Mouse (Mus musculus) midbrain, embryonic 14.5 days (tissue): Measurements from ENCODE around the gene BC049352. TPM values are rescaled to one million over a fixed set of nuclear protein-coding genes. Genes with fewer than 3 reads are reported as not detected.

Experiments used
- ATAC-seq: fragments of 200-750 bp; cut with Nextera tagmentation; 2 replicates; pipeline ENCODE4 v1.8.0; 2017; ENCODE audit warnings: moderate number of reproducible peaks, moderate library complexity; ENCODE audit not compliant: low FRiP score, low TSS enrichment
- DNase-seq: peaks from one replicate; pipeline ENCODE4 v3.0.0-alpha.2; 2015
- H3K27ac ChIP-seq: fragments of 300-500 bp; sonication (generic); replicated peaks from 2 replicates; pipeline ENCODE4 v1.5.1; 2014; ENCODE audit warnings: mild to moderate bottlenecking, low read depth, low read length, moderate library complexity
- H3K27me3 ChIP-seq: fragments of 300-500 bp; sonication (generic); 2 replicates; pipeline ENCODE4 v1.6.1; 2014; ENCODE audit warnings: low read length, control low read depth, mixed read lengths; ENCODE audit not compliant: control insufficient read depth, insufficient read depth
- H3K36me3 ChIP-seq: fragments of 300-500 bp; sonication (generic); 2 replicates; pipeline ENCODE4 v1.6.1; 2014; ENCODE audit warnings: low read length, control low read depth; ENCODE audit not compliant: control insufficient read depth, insufficient read depth
- H3K4me1 ChIP-seq: fragments of 300-500 bp; sonication (generic); 2 replicates; pipeline ENCODE4 v1.6.1; 2014; ENCODE audit warnings: mild to moderate bottlenecking, antibody characterized with exemption, low read length, control low read depth; ENCODE audit not compliant: control insufficient read depth, insufficient read depth
- H3K4me2 ChIP-seq: fragments of 300-500 bp; sonication (generic); 2 replicates; pipeline ENCODE4 v1.6.1; 2014; ENCODE audit warnings: mild to moderate bottlenecking, low read length, moderate library complexity
- H3K4me3 ChIP-seq: fragments of 300-500 bp; sonication (generic); replicated peaks from 2 replicates; pipeline ENCODE4 v1.5.1; 2014; ENCODE audit warnings: low read depth, low read length
- H3K9ac ChIP-seq: fragments of 300-500 bp; sonication (generic); replicated peaks from 2 replicates; pipeline ENCODE4 v1.6.1; 2014; ENCODE audit warnings: mild to moderate bottlenecking, low read length, moderate library complexity
- H3K9me3 ChIP-seq: fragments of 300-500 bp; sonication (generic); 2 replicates; pipeline ENCODE4 v1.6.1; 2016; ENCODE audit warnings: low read length, control low read depth, mixed read lengths; ENCODE audit not compliant: control insufficient read depth
- WGBS: fragments of 180-500 bp; shearing (Covaris S2); extraction: QIAGEN DNeasy Blood & Tissue Kit; methylation state at CpG from one replicate; pipeline ENCODE4 v1.1.7; 2014; 5-methylcytosine and 5-hydroxymethylcytosine counted together
- polyA plus RNA-seq: library from polyadenylated mRNA; unstranded; fragments of >200 nt; fragmentation: Nextera tagmentation; extraction: Ambion mirVana; gene quantifications from 2 replicates; pipeline ENCODE4 v1.2.1, GENCODE M21; 2014

BC049352 gene
- polyA plus RNA-seq, result not detected in 2 replicates

GRCm38 (mm10) chr9:45181770-45182169 lies at the start of gene BC049352:
BC049352 (plus strand) TSS chr9:45182007.
- no peak for DNase-seq
- Histone ChIP-seq H3K27me3 (no peaks in the 10 kb centered on the region), H3K4me3 (no peak within 1 kb of the TSS), H3K9me3 (no peaks in the 10 kb centered on the region), H3K27ac (no peak within 1 kb of the TSS), H3K9ac (no peak within 1 kb of the TSS), H3K4me2 (no peak within 1 kb of the TSS), H3K4me1 (no peaks in the 10 kb centered on the region), H3K36me3 (no peaks in the 10 kb centered on the region)
- 43% methylated on average over 2 of the region's 2 CpGs for WGBS
- no peak for ATAC-seq

- Histone ChIP-seq H3K9me3 (no peaks in the 10 kb centered on the region), H3K4me3 (no peak overlapping the region), H3K4me1 (peaks cover 5% of the 10 kb centered on the region; the same call in 1 of the 2 replicates), H3K36me3 (no peaks in the 10 kb centered on the region), H3K9ac (no peak overlapping the region), H3K27ac (no peak overlapping the region), H3K4me2 (no peak overlapping the region), H3K27me3 (peaks cover 44% of the 10 kb centered on the region)
- no peak for ATAC-seq
- peak; percentile 66 for DNase-seq
- WGBS, result 21% methylated on average over 5 of the region's 5 CpGs
These were observed 48.1 kb upstream of the BC049352 start for GRCm38 (mm10) chr9:45133484-45134310.

- Histone ChIP-seq H3K36me3 (no peaks in the 10 kb centered on the region), H3K4me2 (no peak overlapping the region), H3K27ac (no peak overlapping the region), H3K9me3 (no peaks in the 10 kb centered on the region), H3K4me1 (peaks cover 7% of the 10 kb centered on the region; the same call in 1 of the 2 replicates), H3K4me3 (no peak overlapping the region), H3K9ac (no peak overlapping the region), H3K27me3 (peaks cover 71% of the 10 kb centered on the region)
- ATAC-seq (no peak), DNase-seq (no peak)
- WGBS, result 13% methylated on average over 7 of the region's 7 CpGs
These were observed 45.2 kb upstream of the BC049352 start for GRCm38 (mm10) chr9:45136442-45137169.

GRCm38 (mm10) chr9:45138191-45139032 lies 43.4 kb upstream of the BC049352 start, which contains the start of gene Scn4b:
Scn4b (plus strand) TSS chr9:45138395.
- H3K9me3 ChIP-seq, result no peaks in the 10 kb centered on the region
- no peak within 1 kb of the TSS for H3K27ac ChIP-seq
- H3K4me2 ChIP-seq, result peak within 1 kb of the TSS; percentile 88
- DNase-seq, result peak; percentile 72
- peak within 1 kb of the TSS; percentile 39 for H3K4me3 ChIP-seq
- ATAC-seq, result no peak
- peak within 1 kb of the TSS; percentile 43 for H3K9ac ChIP-seq
- H3K4me1 ChIP-seq, result peaks cover 7% of the 10 kb centered on the region; the same call in 1 of the 2 replicates
- H3K27me3 ChIP-seq, result peaks cover 82% of the 10 kb centered on the region
- H3K36me3 ChIP-seq, result no peaks in the 10 kb centered on the region
- WGBS, result under 1% methylated on average over 74 of the region's 76 CpGs

- ATAC-seq (no peak), DNase-seq (no peak)
- Histone ChIP-seq H3K36me3 (no peaks in the 10 kb centered on the region), H3K4me1 (peaks cover 7% of the 10 kb centered on the region; the same call in 1 of the 2 replicates), H3K9ac (peak overlapping the region; percentile 43; the same call in 1 of the 2 replicates), H3K4me3 (peak overlapping the region; percentile 39), H3K9me3 (no peaks in the 10 kb centered on the region), H3K27ac (no peak overlapping the region), H3K4me2 (peak overlapping the region; percentile 88), H3K27me3 (peaks cover 82% of the 10 kb centered on the region)
- 3% methylated on average over 7 of the region's 7 CpGs for WGBS
These were observed 42.7 kb upstream of the BC049352 start for GRCm38 (mm10) chr9:45139082-45139481.

GRCm38 (mm10) chr9:45140945-45141344 lies 40.9 kb upstream of the BC049352 start:
- Histone ChIP-seq H3K4me1 (peaks cover 12% of the 10 kb centered on the region), H3K4me3 (no peak overlapping the region), H3K27me3 (peaks cover 80% of the 10 kb centered on the region), H3K9me3 (no peaks in the 10 kb centered on the region), H3K9ac (no peak overlapping the region), H3K27ac (no peak overlapping the region), H3K4me2 (no peak overlapping the region), H3K36me3 (no peaks in the 10 kb centered on the region)
- no peak for DNase-seq
- ATAC-seq, result no peak
- 56% methylated on average over 7 of the region's 7 CpGs for WGBS

- Histone ChIP-seq H3K27ac (no peak overlapping the region), H3K4me3 (no peak overlapping the region), H3K27me3 (peaks cover 74% of the 10 kb centered on the region), H3K36me3 (no peaks in the 10 kb centered on the region), H3K4me2 (no peak overlapping the region), H3K4me1 (peaks cover 14% of the 10 kb centered on the region), H3K9me3 (no peaks in the 10 kb centered on the region), H3K9ac (no peak overlapping the region)
- ATAC-seq, result no peak
- 64% methylated on average over 3 of the region's 3 CpGs for WGBS
- DNase-seq, result no peak
These were observed 39.1 kb upstream of the BC049352 start for GRCm38 (mm10) chr9:45142686-45143085.
